Mouse (Mus musculus): ENCODE data around the gene Rnf144b. TPM values are rescaled to one million over a fixed set of nuclear protein-coding genes. Genes with fewer than 3 reads are reported as not detected.

Rnf144b gene
- polyA plus RNA-seq, 1 experiment from 2014 or later = 3.7 TPM

DNA sequence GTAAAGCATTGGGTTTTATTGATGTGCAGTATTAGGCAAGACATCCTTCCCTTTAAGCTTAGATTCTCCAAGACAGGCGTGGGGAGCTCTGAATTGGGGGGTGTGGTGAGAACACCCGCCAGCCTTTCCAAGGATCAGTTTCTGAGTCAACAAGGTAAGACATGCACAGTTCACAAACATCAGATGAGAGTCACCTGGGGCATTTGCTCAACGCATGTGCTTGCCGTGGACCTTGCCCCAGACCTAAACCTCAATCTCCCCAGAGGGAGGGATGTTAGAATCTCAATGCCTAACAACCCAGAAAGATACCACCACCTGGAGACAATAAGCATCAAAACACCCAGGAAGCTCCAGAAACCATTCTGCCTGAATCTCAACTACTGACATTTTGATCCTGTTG, 47.6 kb downstream of the Rnf144b start:
- DNase-seq (ENCODE audit: low spot score) (no peak), ATAC-seq (ENCODE audit: low FRiP score, low TSS enrichment) (no peak)
- H3K9ac ChIP-seq (ENCODE audit: low read length) = no peak overlapping the region
- no peak overlapping the region for H3K4me3 ChIP-seq (ENCODE audit: low read depth, low read length)
- 53% methylated on average over 4 of the region's 4 CpGs for WGBS
- no peaks in the 10 kb centered on the region for H3K4me1 ChIP-seq (replicated peaks; ENCODE audit: control insufficient read depth, insufficient read depth)
- H3K9me3 ChIP-seq (ENCODE audit: control insufficient read depth, low read length) = no peaks in the 10 kb centered on the region
- no peaks in the 10 kb centered on the region for H3K36me3 ChIP-seq (ENCODE audit: control insufficient read depth, insufficient read depth, low read length)
- TF ChIP-seq EP300 (optimal IDR thresholded peaks at IDR 0.05) (no peak), CTCF (IDR thresholded peaks at IDR 0.05; ENCODE audit: low read depth) (no peak)
- no peaks in the 10 kb centered on the region for H3K27me3 ChIP-seq (ENCODE audit: control insufficient read depth, insufficient read depth, low read length)
- H3K27ac ChIP-seq (replicated peaks) = peak overlapping the region; percentile 74; the same call in 1 of the 2 replicates
- H3K4me2 ChIP-seq (replicated peaks; ENCODE audit: low read depth) = no peak overlapping the region

- no peak overlapping the region for H3K4me2 ChIP-seq (replicated peaks; ENCODE audit: low read depth)
- H3K4me1 ChIP-seq (replicated peaks; ENCODE audit: control insufficient read depth, insufficient read depth) = no peaks in the 10 kb centered on the region
- no peaks in the 10 kb centered on the region for H3K27me3 ChIP-seq (ENCODE audit: control insufficient read depth, insufficient read depth, low read length)
- WGBS = 51% methylated on average over 13 of the region's 13 CpGs
- TF ChIP-seq EP300 (optimal IDR thresholded peaks at IDR 0.05) (peak; percentile 33), CTCF (IDR thresholded peaks at IDR 0.05; ENCODE audit: low read depth) (no peak)
- H3K9me3 ChIP-seq (ENCODE audit: control insufficient read depth, low read length) = no peaks in the 10 kb centered on the region
- no peaks in the 10 kb centered on the region for H3K36me3 ChIP-seq (ENCODE audit: control insufficient read depth, insufficient read depth, low read length)
- H3K4me3 ChIP-seq (ENCODE audit: low read depth, low read length) = no peak overlapping the region
- ATAC-seq (ENCODE audit: low FRiP score, low TSS enrichment) = peak; percentile 89
- peak overlapping the region; percentile 74 for H3K27ac ChIP-seq (replicated peaks)
- DNase-seq (ENCODE audit: low spot score) = peak; percentile 41
- H3K9ac ChIP-seq (ENCODE audit: low read length) = no peak overlapping the region
These were observed 48.5 kb downstream of the Rnf144b start for GRCm38 (mm10) chr13:47170811-47171555.

- H3K4me1 ChIP-seq (replicated peaks; ENCODE audit: control insufficient read depth, insufficient read depth) = no peaks in the 10 kb centered on the region
- no peaks in the 10 kb centered on the region for H3K36me3 ChIP-seq (ENCODE audit: control insufficient read depth, insufficient read depth, low read length)
- H3K27me3 ChIP-seq (ENCODE audit: control insufficient read depth, insufficient read depth, low read length) = no peaks in the 10 kb centered on the region
- no peak for TF ChIP-seq EP300 (optimal IDR thresholded peaks at IDR 0.05)
- no peak for TF ChIP-seq CTCF (IDR thresholded peaks at IDR 0.05; ENCODE audit: low read depth)
- H3K27ac ChIP-seq (replicated peaks) = no peak overlapping the region
- DNase-seq (ENCODE audit: low spot score) (no peak), ATAC-seq (ENCODE audit: low FRiP score, low TSS enrichment) (no peak)
- no peaks in the 10 kb centered on the region for H3K9me3 ChIP-seq (ENCODE audit: control insufficient read depth, low read length)
- no peak overlapping the region for H3K4me3 ChIP-seq (ENCODE audit: low read depth, low read length)
- no peak overlapping the region for H3K9ac ChIP-seq (ENCODE audit: low read length)
- no peak overlapping the region for H3K4me2 ChIP-seq (replicated peaks; ENCODE audit: low read depth)
- WGBS = 70% methylated on average over 10 of the region's 10 CpGs
These were observed 50.4 kb downstream of the Rnf144b start for GRCm38 (mm10) chr13:47172891-47173290.

GRCm38 (mm10) chr13:47178182-47178581, 55.7 kb downstream of the Rnf144b start:
- Histone ChIP-seq H3K36me3 (ENCODE audit: control insufficient read depth, insufficient read depth, low read length) (no peaks in the 10 kb centered on the region), H3K4me2 (replicated peaks; ENCODE audit: low read depth) (no peak overlapping the region), H3K27me3 (ENCODE audit: control insufficient read depth, insufficient read depth, low read length) (no peaks in the 10 kb centered on the region), H3K9ac (ENCODE audit: low read length) (no peak overlapping the region), H3K4me1 (replicated peaks; ENCODE audit: control insufficient read depth, insufficient read depth) (no peaks in the 10 kb centered on the region), H3K27ac (replicated peaks) (no peak overlapping the region), H3K9me3 (ENCODE audit: control insufficient read depth, low read length) (no peaks in the 10 kb centered on the region), H3K4me3 (ENCODE audit: low read depth, low read length) (no peak overlapping the region)
- 57% methylated on average over 8 of the region's 8 CpGs for WGBS
- no peak for TF ChIP-seq EP300 (optimal IDR thresholded peaks at IDR 0.05)
- TF ChIP-seq CTCF (IDR thresholded peaks at IDR 0.05; ENCODE audit: low read depth) = no peak
- ATAC-seq (ENCODE audit: low FRiP score, low TSS enrichment) = peak; percentile 38; the same call in 1 of the 2 replicates
- DNase-seq (ENCODE audit: low spot score) = peak; percentile 28

DNA sequence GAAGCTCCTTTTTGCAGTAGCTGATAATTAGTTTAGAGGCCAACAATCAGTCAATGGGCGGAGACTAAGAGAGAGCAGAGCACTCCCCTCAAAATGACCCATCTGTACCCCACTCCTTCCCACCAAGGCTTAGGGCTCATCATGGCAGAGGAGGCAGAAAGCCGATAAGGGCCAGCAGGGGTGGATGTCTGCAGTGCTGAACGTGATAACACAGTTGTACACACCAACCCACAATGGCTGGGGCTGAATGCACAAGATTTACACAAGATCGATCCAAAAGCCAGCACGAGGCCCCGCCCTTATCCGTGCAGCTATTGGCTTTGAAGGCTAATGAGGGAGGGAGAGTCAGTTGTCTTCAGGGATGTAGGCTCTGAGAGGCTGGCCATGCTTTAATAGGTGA, 58.3 kb downstream of the Rnf144b start:
- H3K9ac ChIP-seq (ENCODE audit: low read length) = no peak overlapping the region
- DNase-seq (ENCODE audit: low spot score) = no peak
- no peak for TF ChIP-seq EP300 (optimal IDR thresholded peaks at IDR 0.05)
- no peak for TF ChIP-seq CTCF (IDR thresholded peaks at IDR 0.05; ENCODE audit: low read depth)
- H3K27ac ChIP-seq (replicated peaks) = no peak overlapping the region
- 66% methylated on average over 7 of the region's 7 CpGs for WGBS
- no peaks in the 10 kb centered on the region for H3K27me3 ChIP-seq (ENCODE audit: control insufficient read depth, insufficient read depth, low read length)
- H3K9me3 ChIP-seq (ENCODE audit: control insufficient read depth, low read length) = no peaks in the 10 kb centered on the region
- no peak overlapping the region for H3K4me2 ChIP-seq (replicated peaks; ENCODE audit: low read depth)
- no peak for ATAC-seq (ENCODE audit: low FRiP score, low TSS enrichment)
- H3K4me1 ChIP-seq (replicated peaks; ENCODE audit: control insufficient read depth, insufficient read depth) = no peaks in the 10 kb centered on the region
- no peaks in the 10 kb centered on the region for H3K36me3 ChIP-seq (ENCODE audit: control insufficient read depth, insufficient read depth, low read length)
- H3K4me3 ChIP-seq (ENCODE audit: low read depth, low read length) = no peak overlapping the region

DNA sequence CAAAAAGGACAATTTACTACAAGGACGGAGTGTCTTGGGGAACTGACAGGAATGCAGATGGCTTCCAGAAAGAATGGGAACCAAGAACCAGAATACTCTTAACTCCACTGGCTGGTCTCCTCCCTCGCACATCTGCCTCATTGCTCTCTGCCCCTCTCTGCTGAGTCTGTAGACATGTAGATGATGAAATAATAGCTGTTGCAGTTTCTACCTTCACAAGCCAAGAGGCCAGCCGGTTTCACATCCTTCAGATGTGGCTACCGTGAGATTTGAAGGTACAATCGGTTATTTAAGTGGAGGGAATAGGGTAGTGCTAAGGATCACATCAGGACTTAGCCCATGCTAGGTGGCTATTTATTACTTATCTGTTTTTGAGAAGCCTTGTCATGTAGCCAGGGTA, 59.9 kb downstream of the Rnf144b start:
- Histone ChIP-seq H3K4me1 (replicated peaks; ENCODE audit: control insufficient read depth, insufficient read depth) (no peaks in the 10 kb centered on the region), H3K4me3 (ENCODE audit: low read depth, low read length) (no peak overlapping the region), H3K27me3 (ENCODE audit: control insufficient read depth, insufficient read depth, low read length) (no peaks in the 10 kb centered on the region), H3K4me2 (replicated peaks; ENCODE audit: low read depth) (no peak overlapping the region), H3K36me3 (ENCODE audit: control insufficient read depth, insufficient read depth, low read length) (no peaks in the 10 kb centered on the region), H3K9ac (ENCODE audit: low read length) (no peak overlapping the region), H3K9me3 (ENCODE audit: control insufficient read depth, low read length) (no peaks in the 10 kb centered on the region), H3K27ac (replicated peaks) (no peak overlapping the region)
- ATAC-seq (ENCODE audit: low FRiP score, low TSS enrichment) (no peak), DNase-seq (ENCODE audit: low spot score) (no peak)
- TF ChIP-seq CTCF (IDR thresholded peaks at IDR 0.05; ENCODE audit: low read depth) (no peak), EP300 (optimal IDR thresholded peaks at IDR 0.05) (no peak)
- 82% methylated on average over 5 of the region's 5 CpGs for WGBS

Measured in stomach, postnatal 0 days (tissue).